Mouse (Mus musculus) left cerebral cortex, postnatal 4 days (tissue): ENCODE measurements around the gene Stx17. TPM values are rescaled to one million over a fixed set of nuclear protein-coding genes. Genes with fewer than 3 reads are reported as not detected.

ENCODE experiments used
- DNase-seq: peaks from one replicate; pipeline ENCODE4 v3.0.0-alpha.2; 2022
- intact Hi-C: fragments of 180-260 bp; cut with DNase I; formaldehyde crosslinking; loops from one replicate; pipeline ENCODE4 v1.15.1; 2025
- total RNA-seq, 2 experiments: library from RNA; stranded (reverse); gene quantifications; 2 replicates each; pipeline ENCODE4 v1.2.3; 2021

The Stx17 gene
- total RNA-seq, result 10 to 100 TPM; 31.1 to 31.6 TPM

DNA sequence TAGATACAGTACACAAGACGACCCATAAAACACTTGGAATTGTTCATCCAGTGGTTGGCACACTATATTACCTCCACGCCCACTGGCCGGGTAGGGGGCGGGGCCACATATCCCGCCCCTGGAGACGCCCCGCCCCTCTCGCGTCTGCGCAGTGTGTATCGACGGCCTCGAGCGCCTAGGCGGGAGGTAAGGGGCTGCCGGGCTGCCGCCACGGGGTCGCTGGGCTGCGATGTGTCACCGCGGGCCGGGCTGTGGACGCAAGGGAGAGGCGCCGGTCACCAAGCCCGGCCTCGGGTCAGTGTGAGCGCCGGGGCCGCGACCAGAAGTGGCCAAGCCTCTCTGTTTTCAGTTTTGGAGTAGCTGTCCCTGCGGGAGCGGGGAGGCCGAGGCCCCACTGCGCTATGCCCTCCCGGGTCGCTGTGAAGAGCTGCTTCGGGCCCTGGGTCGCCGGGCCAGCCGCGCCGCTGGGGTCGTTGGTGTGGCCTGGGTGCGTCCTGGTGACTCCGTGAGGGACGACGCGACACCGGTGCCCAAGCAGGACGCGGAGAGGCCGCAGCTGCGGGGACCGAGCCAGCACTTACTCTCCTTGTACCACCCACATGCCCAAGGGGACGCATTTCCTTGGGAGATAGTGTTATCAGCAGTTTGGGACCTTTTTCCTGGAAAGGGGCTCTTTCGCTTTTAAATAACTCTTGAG lies at the start of gene Stx17:
Gene Stx17, plus strand, starts transcription at position 143 of the 697 bp plus-strand sequence.
- intact Hi-C loops, result no loop called here
- peak; percentile 88 for DNase-seq

DNA sequence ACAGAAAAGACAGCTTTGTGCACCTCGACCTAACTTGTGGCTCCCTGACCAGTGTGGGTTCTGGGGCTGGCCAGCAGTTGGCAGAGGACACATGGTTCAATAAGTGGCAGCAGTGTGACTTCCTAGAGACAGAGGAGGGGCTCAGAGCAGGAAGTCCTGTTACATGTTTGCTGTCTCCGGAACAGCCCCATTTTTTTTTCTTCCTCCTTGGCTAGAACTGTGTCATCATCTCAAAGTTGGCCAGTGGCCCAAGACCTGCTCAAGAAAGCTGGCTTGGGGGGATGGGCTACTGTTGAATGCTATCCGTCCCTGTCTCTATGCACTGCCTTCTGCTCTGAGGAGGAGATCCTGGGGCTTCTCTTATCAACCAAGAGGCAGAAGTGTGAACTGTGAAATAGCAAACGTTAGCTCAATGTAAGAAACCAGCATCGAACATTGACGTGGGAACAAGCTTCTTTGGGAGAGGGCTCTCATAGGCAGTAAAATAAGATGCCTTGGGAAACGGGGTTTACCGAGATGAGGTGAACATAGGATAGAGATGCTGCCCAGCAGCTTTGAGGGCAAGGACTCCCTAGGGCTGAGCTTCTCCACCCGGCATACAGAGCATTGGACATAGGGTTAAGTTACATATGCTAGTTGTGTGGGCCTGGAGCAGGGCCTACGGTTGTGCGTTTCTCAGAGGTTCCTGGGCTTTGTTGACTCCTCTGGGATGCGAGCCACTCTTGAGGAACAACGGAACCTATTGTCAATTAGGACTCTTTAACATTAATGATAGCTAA lies 47.8 kb upstream of the Stx17 start:
- intact Hi-C loops, result no loop called here
- DNase-seq, result peak; percentile 57

DNA sequence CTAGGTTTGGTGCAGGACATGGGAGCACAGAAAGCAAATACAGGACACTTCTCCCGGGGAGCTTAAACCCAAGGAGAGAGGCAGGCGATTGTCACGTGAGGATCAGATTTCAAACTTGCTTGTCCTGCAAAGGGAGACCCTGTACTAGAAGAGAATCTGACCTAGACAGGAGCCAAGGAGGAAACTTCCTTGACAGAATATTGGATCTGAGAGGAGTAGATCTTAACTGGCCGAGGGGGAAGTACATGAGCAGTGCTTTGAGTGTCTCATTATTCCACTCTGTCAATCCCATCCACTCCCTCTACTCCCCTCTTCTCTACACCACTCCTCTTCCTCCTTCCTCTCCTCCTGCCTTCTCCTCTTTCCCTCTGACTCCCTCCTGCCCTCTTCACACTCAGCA lies 46.5 kb upstream of the Stx17 start:
- intact Hi-C loops, result no loop called here

DNA sequence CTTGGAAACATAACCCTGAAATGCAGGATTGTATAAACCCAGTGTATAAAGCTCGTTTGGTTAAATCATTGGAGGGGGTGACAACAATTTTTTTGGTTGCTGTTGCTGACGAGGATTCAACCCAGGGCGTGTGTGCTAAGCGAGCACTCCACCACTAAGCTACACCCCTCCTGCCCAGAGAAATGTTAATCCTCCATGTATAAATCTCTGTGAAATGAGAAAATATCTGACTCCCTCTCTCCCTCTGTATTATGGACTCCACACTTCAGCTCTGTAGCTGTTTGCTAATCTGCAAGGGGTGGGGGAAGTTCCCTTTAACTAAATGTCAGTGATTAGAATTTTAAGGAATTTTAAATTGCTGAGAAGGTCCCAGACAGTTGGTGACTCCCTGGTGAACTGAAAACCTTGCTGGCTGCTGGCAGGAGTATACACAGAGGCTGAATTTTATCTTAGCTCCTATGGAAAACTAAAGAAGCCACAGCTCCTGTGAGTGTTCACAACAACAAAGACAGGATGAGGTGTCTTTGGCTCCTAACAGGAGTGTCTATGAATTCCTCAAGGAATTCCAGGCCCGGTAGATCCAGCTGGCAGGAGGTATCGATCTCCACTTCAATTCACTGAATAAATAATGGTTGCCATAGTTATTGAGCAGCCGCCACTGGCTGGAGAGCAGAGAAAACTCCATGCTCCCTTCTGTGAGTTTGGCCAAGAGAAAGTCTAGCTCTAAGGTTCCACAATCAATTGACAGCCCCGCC lies 45.3 kb upstream of the Stx17 start:
- DNase-seq, result no peak
- intact Hi-C loops, result no loop called here

More for the DNA sequence above, 46.5 kb upstream of the Stx17 start:
- DNase-seq, result no peak

DNA sequence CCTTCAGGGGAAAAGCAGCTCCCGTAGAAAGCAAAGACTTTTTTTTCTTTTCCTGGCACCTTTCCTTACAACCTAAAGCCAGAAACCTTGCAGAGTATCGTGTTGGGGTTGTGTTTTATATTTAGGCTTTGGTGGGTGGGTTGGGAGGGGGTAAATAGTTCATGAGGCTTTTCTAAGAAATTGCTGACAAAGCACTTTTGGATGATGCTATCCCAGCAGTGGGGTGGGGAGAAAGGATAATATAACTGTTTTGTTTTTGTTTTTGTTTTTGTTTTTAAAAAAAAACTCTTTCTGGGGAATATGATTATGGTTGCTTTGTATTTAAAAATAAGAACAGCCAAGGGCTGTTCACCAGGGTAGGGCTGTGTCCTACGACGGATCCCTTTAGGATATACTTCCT lies 41.3 kb upstream of the Stx17 start:
- no peak for DNase-seq
- intact Hi-C loops, result no loop called here

DNA sequence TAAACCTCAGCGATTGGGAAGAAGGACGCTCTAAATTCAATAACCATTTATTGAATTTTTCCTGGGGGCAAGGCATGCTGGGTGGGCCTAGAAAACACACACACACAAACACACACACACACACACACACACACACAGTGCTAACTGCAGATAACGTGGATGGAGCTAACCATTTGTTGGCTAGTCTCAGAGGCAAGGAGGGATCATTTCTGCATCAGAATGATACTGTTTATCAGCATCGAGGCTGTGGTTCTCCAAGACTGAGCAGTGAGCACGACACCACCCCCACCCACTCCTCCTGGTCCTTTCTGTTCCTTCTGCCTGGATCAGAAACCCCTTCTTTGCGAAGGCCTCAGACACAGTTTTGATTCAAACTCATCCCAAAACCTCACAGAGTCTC lies 38.1 kb upstream of the Stx17 start:
- no peak for DNase-seq
- intact Hi-C loops, result no loop called here

DNA sequence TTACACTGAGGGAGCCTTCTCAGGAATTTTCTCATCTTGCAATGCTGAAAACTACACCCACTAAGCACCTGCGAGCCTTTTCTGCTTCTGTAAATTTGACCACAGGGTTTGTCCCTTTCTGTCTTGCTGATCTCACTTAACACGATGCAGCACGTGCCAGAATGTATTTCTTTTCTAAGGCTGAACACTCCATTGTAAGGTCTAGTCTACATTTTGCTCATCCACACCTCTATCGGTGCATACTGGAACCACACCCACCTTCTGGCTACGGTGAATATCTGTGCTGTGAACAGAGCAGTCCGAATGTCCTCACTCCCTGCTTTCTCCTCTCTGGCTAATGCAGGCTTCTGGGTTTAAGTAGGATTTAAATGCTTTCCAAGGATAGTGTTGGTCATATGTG lies 37.2 kb upstream of the Stx17 start:
- no peak for DNase-seq
- intact Hi-C loops, result no loop called here

DNA sequence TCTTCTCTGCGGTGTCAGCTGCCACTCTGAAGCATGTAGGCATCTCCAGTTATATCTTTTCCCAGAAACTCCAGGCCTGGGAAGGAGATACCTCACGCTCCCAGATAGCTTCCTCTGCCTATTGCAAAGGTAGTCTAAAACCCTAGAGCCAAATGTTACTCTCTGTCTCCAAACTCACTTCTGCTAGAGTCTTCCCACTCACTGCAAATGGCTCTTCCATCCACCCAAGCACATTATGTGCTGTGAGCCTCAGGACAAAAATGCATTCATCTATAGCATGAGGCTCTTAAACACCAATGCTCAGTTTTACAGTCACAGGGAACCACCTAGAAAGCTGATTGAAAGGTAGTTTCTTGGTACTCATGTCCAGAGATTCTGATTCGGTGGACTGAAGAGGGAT lies 31.5 kb upstream of the Stx17 start:
- DNase-seq, result no peak
- intact Hi-C loops, result no loop called here

DNA sequence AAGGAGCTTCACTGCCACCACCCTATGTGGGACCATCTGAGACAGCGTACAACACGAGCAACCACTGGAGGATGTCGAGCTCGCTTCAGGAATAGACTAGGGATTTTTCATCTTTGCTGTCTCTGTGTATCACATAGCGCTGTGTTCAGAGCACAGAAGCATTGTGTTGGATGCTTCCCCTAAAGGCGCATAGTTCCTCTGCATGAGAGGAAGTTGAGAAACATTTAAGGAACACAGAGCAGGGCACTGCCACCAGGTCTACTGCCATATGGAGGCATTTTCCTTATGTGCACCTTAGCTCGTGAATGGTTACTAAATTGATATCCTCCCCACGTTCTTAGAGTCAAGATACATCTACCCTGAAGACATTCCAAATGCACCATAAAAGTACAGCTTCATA lies 24.5 kb upstream of the Stx17 start:
- intact Hi-C loops, result no loop called here
- DNase-seq, result no peak

DNA sequence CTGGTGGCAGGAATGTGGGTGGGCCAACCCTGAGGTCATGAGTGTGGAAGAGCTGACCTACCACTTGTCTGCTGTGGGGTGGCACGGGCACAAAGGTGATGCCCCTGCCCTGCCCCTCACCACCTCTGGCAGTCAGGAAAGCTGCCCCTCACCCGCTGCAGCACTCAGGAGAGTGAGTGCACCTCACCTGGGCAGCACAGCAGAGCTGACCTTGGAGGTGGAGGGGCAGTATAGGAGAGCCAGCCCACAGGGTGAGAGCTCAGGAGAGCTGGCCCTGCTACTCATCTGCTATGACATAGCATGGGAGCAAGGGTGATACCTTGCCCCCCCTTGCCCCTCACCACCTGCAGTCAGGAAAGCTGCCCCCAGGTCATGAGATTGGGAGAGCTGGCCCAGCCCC lies 22.7 kb upstream of the Stx17 start:
- no peak for DNase-seq
- intact Hi-C loops, result no loop called here

DNA sequence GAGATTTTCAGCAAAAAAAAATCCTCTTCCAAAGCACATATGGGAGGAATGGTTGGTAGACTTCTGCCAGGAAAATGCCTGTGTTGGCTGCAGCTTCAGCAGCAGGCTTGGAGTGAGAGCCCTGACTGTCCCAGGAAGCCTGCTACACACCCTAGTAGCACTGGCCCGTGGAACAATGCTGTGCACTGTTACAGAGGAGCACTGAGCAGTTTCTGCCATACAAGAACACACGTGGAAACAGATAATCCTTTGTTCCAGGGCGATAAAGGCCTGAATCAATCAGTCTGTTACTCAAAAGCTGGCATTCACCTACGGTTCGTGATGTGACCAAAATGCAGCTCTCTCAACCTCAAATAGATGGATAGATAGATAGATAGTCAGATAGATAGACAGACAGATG lies 19.3 kb upstream of the Stx17 start:
- DNase-seq, result no peak
- intact Hi-C loops, result no loop called here

DNA sequence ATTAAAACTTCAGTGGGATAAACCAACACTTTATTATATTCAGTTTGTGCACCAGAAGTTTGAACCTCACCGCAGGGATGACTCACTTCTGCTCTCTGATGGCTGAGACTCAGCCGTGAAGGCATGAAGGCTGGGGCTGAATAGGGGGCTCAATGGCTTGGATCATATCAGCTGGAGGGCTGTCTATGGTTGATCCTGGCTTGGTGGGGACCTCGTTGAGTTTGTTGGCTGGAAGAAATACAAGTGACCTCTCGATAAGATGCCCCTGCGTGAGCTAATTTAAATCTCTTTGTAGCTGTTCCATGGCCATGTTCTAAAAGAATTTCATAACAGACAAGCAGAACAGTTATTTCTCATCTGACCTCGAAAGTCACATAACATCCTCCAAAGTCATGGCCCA lies 17.6 kb upstream of the Stx17 start:
- intact Hi-C loops, result no loop called here
- DNase-seq, result no peak

DNA sequence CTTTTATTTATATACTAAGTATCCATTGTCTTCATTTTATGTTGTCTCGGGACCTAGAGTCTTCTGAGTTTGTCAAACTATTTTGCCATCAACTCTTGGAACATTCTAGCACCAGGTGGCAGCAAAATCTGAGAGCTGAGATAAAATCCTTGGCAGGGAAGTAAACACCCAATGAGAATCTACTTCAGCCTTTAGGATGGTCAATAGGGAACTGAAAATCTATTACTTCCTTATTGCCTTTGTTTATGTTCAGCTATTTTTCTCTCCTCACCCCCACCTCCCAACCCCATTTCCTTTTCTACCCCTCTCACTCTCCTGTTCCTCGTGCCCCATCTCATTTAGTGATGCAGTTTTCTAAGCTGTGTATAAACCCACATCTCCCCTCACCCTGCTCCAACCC lies 16.1 kb upstream of the Stx17 start:
- intact Hi-C loops, result no loop called here
- no peak for DNase-seq

DNA sequence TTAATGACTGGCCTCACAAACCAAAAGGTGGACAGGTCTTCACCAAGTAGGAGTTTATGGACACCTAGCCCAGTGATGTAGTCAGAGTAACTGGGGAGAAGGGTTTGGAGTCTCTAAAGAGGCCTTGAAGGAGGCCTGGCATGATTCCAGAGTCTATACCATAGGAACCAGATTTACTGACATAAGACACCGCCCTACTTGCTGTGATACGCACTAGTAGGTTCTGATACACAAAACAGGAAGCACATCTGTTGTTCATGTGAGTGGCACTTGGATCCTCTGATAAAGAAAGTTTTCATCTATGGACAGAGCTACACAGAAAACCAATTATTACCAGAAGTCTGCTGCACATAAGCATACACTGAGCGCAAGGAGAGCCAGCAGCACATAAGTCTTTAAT lies 14.4 kb upstream of the Stx17 start:
- intact Hi-C loops, result no loop called here
- no peak for DNase-seq

DNA sequence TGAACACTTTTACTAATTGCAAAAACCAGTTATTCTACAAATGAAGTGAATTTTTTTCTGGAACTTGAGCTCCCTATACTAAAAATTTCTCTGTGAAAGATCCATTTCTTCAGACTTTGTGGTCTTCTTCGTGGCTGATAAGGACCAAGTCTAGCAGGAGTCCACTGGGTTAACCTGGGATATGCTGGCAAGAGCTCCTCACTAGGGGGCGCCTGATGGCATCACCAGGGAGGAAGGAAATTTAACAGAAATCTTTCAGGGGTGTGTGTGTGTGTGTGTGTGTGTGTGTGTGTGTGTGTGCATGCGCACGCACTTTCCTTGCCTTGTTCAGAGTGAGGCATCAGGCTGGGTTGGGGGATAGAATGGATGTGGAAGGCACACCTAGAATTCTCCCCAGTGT lies 8.5 kb upstream of the Stx17 start:
- intact Hi-C loops, result no loop called here
- peak; percentile 4 for DNase-seq

DNA sequence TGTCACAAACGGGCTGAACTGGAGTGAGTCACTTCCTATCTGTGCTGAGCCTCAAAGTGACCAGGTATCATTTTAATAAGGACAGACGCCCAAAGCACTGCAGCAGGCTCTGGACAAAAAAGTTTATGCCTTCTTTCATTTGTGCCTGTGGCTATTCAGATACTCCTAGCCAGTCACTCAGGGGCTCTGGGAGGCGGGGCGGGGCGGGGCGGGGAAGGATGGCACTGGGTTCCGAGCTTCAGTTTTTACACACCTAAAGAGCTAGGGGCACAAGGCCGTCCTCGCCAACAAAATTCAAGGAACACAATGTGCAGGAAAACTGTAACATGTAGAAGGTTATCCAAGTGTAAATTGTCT lies 321 bp upstream of the Stx17 start:
- DNase-seq, result no peak
- intact Hi-C loops, result no loop called here

DNA sequence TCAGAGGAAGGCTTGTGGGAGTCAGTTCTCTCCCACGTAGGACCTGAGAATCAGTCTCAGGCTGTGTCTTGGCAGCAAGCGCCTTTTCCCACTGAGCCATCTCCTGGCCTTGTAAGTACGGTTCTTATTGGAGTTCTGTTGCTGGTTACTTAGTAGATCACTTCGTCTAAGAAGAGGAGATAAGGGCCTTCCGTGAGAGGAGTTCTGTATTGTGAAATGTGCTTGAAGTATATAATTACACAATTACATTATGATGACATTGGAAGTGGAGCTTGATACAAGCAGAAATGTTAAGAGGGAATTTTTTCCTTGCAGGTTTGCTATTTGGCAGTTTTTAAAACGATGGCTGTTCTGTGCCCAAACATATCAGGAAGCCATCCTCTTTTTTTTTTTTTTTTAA lies 5.6 kb downstream of the Stx17 start:
- intact Hi-C loops, result no loop called here
- DNase-seq, result no peak

DNA sequence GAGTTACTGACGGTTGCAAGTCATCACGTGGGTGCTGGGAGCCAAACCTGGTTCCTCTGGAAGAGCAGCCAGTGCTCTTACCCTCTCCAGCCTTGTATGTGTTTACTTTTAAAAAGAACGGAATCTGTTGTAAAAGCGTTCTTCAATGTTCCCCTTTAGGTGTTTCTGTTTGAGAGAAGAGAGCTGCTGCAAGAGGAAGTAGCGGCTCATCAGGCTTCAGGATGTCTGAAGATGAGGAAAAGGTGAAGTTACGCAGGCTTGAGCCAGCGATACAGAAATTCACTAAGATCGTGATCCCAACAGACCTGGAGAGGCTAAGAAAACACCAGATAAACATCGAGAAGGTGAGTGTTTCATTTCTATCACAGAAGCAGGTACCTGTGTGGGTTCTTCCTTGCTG lies 6.9 kb downstream of the Stx17 start:
- intact Hi-C loops, result no loop called here
- DNase-seq, result no peak

DNA sequence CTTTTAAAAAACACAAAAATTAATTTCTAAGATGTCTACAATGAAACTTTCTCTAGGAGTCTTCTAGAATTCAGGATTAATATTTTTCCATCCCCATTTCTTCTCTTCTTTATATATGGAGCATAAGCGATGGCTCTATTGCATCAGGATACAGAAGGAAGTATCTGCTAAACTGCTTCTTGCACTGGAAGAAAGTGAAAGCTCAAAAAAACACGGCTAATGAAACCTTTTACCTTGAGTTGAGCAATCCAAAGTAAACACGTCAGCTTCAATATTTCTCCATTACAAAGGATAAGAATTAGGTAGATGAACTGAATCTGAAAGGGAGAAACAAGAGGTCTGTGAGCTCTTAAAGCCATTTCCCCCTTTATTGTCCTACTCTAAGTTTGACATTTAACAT lies 8.0 kb downstream of the Stx17 start:
- intact Hi-C loops, result no loop called here
- no peak for DNase-seq

DNA sequence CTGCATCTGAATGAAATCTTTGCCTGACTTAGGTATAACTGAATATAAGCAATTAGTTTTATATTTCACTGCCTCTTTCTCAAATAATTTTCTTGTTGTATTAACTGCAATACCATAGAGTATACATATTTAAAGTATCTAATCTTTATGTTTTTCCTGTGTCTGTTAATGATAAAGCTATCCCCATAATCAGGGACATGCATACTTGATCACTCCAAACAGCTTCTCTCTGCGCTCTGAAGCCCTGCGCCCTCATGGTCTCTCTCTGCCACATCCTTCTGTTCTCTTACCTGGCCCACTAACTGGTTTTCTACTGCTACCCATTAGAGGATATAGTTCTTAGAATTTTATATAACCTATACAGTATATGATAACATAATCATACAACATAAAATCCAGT lies 24.8 kb downstream of the Stx17 start:
- intact Hi-C loops, result no loop called here
- no peak for DNase-seq

DNA sequence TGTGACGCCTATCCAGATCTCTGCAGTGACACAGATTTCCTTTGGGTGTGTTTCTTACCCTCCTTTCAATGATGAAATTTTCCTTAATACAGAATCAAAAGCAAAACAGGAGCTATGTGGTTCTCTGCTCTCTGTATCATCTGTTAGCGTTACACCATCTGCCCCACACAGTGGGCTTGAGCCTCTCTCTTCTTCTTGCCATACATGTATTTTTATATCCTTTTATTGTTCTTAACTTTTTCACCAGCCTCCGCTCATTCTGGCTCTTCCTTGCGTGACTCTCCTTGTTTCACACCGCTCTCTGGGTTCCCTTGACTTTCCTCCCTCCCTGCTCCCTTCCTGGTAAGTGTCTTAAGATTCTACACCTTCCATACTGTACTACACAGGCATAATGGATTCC lies 28.5 kb downstream of the Stx17 start:
- no peak for DNase-seq

DNA sequence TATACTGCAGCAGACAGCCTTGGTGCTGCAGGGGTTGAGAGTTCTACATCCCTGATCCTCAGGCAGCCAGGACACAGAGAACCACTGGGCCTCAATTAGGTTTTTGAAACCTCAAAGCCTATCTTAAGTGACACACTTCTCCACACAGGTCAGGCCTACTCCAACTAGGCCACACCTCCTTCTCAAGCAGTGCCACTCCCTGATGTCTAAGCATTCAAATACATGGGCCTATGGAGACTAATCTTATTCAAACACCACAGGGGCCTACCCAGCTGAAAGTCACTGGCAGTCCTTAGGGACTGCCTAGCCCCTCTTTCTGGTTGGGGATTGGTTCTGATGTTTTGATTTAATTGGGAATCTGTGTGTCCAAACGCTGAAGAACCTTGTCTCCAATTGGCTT lies 31.1 kb downstream of the Stx17 start:
- DNase-seq, result no peak
- intact Hi-C loops, result no loop called here

More for the DNA sequence above, 28.5 kb downstream of the Stx17 start:
- intact Hi-C loops, result no loop called here
